Mouse (Mus musculus) right cerebral cortex, postnatal 14 days (tissue): ENCODE results near the gene Nedd8.

Experiments
- DNase-seq: peaks from one replicate; pipeline ENCODE4 v3.0.0; 2022

Gene Nedd8

DNA sequence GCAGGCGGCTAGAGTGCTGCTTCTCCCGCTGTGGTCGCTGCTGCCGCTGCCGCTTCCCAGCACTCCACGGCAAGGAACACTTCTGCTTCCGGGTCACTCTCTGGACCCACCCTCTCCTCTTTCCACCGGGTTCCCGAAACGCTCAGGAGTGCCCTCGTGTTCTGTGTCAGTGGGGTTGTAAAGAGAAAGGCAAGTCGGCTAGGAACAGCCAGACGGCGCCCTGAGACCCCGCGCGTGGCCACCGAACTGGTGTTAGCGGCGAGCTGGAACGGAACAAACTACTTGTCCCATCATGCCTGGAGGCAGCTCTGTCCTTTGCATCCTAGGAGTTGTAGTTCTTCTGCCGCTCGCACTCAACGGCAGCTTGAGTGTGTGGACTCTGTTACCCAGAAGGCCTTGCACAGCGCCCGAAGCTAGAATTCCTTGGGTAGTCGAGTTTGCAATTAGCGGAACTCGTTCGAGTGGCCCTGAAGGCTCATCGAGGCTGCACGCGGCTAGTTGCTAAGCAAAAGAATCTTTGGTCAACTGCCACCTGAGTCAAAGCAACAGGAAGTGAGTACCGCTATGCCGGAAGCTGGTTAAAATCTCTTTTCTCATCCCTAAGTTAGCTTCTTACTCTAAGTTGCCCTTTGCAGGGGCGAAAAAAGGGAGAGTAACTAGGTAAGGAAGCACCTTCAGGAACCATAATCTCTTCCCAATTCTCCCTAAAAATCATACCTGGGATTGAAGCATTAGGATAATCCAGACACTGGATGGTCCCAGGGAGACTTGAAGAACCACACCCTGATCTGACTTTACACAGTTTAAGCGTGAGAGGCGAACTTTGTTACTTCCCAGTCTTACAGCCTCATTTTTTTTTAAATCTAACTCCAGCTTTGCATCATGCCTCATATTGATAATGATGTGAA, at the start of gene Nedd8, which contains the start of gene Gmpr2:
Nedd8 (minus strand) TSS at position 292 of the 908 bp plus-strand sequence.
Gmpr2 (plus strand) TSS at position 109 of the 908 bp plus-strand sequence.
- DNase-seq = peak; percentile 84

DNA sequence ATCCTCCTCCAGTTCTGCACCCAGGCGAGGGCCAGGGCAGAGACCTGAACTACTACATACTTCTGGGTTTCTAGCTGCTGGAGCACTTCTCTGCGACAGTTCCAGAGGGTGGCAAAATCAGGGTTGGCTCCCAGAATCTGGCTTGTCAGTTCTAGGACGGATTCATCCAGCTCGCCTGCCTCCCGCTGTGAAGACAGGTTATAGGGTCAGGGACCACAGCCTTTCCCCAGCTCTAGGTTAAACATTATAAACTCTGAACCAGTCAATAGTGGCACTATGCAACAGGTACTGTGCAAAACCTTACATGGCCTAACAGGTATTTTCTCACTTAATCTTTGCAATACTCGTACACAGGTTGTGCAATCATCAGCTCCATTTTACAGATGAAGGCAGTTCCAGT, 49.2 kb upstream of the Nedd8 start:
- DNase-seq = no peak

DNA sequence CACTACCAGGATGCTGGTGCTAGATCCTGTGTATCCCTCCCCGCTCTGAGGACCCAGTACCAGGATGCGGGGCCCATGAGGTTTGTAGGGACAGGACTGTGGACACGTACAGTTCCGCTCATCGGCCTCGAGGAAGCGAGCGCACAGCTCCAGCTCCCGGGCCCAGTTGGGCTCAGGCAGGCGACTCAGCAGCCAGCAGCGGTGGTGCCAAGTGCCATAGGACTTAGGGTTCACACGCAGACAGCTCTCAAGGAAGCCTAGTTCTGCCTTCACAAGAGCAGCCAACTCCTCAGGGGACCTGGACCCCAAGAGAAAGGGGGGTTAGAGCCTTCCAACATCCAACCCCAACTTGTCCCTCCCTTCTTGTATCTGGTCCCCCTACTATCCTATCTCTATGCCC, 48.7 kb upstream of the Nedd8 start:
- DNase-seq = no peak

DNA sequence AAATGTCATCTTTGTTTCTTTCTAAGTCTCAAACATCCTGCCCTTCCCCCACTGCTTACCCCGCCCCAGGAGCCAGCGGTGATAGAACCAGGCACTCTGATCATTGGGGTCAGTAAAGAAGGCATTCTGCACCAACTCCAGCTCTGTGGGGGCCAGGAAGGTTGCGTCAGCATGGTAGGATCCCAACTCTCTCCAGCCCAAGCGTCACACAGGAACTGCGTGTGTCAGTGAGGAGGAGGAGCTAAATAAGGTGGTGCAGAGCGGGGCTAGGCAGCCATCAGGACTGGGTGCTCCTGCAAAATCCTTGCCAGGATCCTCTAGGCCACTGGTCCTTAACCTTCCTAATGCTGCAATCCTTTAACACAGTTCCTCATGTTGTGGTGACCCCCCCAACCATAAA, 47.8 kb upstream of the Nedd8 start:
- DNase-seq = no peak

DNA sequence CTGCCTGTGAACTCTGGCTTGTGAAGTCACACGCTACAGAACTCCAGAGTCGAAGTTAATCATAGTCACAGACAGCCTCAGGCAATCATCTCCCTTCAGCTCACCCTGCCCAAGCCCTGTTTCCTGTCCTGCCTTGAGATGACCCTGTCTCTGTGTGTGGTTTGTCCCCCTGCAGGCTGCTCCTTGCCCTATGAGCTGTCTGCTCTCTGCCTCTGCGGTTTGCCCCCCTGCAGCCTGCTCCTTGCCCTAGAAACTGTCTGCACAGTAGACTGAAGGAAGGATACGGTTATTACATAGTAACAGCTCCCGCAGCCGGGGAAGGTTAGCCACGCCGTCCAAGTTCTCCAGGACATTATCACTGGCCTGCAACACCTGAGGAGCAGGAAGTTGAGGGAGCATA, 45.0 kb upstream of the Nedd8 start:
- DNase-seq = no peak

DNA sequence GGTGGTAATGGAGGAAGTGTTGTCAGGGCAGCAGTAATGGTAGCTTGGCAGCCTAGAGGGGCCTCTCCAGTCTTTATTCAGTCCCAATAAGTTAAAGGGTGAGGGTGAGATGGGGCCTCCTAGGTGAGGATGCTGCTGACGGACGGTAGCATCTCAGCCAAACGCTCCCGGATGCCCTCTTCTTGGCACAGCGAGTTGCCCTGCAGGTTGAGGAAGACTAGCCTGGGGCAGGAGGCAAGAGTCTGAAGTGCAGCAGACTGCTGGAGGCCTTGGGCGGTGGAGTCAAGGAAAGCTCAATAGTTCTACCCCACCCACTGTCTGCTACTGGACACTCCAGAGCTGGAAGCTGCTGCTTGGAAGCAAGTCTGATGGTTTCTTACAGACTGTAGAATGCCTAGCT, 44.3 kb upstream of the Nedd8 start:
- no peak for DNase-seq

DNA sequence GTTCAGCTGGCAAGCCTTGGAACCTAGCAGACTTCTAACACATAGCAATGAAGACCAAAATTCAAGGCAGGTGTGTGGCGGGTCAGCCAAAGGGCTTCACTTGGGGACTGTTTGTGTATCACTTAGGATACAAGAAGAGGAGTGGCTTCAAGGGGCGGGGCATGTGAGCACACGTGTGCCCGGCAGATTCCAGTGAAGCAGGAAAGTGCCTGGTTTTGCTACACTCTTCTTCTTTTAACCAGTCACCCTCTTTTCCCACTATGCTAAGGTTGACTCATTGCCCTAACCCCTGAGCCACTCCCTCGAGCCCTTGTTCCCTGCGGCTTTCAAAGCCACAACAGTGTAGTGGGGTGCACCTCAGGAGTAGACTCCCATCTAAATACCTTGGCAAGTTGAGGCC, 43.0 kb upstream of the Nedd8 start:
- DNase-seq = no peak

DNA sequence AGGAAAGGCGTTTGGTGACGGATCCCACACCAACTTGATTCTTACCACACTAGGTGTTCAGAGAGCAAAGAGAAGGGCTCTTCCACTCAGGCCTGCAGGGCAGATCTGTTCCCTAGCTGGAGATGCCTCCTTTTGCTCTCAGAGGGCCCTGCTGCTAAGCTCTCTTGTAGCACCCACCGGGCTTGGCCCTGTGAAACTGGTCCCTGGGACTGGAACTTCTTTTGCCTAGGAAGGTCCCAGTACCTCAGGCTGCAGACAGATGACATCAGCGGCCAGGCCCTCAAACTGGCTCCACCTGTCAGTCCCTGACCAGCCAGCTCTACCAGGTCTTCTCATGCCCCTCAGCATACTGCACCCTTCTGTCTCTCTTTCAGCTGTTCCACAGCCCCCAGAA, 41.8 kb upstream of the Nedd8 start, which contains the start of gene Tgm1:
Tgm1 (minus strand) TSS at position 198 of the 394 bp plus-strand sequence.
- no peak for DNase-seq

DNA sequence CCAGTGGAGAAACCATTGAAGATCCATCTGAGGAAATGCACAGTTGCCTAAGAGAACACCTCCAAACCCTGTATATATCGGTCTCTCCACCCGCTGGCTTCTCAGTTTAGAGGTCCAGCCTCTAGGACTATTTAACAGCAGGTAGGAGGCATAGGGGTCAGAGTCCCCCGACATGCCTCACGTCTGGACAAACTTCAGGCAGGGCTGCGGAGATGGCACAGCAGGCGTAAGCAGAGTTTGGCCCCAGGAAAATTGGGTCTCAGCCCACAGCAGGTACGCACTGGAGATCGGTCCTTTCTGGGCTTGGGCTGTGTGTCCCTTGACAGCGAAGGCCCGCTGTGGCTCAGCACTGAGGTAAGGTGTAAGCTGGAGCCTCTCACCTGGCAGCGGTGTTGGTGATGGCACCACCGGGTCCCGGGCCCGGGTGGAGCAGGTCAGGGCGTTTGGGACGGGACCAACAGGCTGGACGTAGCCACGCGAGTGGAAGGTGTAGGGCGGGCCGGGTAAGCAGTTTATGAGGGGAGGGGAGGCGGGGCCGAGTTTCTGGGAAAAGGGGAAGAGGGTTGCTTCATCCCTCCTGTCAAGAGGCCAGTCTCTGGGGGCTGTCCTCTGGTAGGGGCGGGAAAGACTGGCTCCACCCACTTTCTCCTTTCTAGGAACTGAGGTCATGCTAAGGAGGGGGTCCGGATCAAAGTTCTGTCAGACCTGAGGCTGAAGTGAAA, 41.2 kb upstream of the Nedd8 start:
- DNase-seq = no peak

DNA sequence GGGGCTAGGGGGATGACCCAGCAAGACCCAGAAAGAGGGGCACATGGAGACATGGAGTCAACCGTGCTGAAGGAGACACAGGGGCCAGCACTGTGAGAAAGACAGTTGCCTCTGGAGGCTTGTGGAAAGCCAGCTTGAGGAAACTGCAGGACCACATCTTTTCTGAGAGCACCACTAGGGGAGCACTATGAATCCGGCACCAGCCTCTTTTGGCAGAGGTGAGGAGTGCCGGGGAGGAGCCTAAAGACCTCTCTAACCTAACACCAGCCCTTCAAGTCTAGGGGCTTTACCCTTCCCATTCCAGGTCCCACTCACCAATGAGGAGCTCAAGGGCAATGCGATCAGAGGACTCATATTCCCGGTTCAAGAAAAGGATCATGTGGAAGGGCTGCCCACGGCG, 39.9 kb upstream of the Nedd8 start:
- DNase-seq = no peak

DNA sequence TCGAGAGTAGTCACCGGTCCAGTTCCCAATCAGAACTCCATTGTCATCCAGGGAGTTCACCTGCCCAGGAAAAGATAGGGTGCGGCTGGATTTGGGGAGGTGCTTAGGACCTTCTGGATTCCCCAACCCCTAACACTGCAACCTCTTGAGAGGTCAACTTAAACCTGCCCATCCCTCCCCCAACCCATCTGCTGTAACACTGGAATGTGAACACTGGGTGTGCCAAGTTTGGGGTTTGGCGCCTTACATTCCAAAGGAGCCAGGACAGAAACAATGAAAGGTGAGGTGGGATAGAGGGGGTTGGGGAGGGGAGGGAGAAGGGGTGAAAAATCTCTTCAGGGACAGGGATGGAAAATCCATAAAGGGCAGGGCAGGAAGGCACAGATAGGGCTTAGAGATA, 37.6 kb upstream of the Nedd8 start:
- DNase-seq = no peak

DNA sequence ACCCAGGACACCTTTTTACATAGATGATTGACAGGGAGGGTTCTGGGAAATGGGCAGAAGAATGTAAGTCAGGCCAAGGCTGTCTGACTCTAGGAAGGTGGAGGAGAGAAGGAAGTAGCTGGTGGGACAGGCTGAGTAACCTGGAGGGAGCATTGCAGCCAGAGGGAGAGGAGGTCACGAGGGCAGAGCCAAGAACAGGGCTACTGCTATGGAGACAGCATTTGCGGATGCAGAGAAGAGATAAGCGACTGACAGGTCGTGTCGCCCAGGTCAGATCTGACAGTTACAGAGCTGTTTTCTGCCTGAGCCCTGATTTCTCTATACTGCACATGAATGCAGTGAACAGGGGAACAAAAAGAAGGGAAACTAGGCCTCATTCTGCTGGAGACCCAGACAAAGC, 35.5 kb upstream of the Nedd8 start:
- no peak for DNase-seq

DNA sequence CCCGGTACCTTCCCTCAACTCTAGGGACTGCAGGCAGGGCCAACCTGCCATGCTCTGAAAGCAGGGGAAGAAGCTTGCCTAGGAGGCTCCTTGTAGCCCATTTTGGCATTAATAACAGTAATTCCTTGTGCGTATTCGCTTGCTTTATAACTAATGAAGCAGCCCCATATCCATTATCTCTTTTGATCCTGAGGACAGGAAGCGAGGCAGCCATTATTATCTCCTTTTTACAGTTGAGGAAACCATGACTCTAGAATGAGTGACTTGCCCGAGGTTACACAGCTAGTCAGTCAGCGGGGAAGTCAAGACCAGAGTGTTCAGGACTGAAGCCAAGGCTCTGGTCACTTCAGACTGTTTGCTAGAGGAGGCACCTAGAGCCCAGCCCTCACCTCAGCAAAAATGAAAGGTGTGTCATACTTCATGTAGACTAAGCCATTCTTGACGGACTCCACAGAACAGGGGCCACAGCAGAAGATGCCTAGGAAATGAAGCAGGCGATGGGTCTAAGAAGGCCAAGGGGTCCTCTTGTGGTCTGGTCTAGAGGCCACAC, 34.2 kb upstream of the Nedd8 start:
- DNase-seq = no peak

DNA sequence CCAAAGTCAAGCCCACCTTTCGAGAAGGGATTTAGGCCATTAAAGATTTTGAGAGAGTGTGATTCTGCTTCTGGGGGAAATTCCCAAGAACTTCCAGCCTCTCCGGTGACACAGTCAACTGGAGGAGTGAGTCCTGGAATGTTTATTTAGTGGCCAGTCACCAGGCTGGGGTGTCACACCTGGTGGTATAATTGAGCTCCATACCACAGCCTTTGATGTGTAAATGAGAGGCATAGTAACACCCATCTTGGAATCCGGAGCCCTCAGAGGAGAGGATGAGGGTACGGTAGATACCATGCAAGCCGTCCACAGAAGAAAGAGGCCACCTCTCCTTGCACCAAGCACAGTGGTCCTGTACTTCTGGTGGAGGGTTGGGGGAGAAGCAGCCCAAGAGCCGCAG, 30.8 kb upstream of the Nedd8 start:
- DNase-seq = no peak

DNA sequence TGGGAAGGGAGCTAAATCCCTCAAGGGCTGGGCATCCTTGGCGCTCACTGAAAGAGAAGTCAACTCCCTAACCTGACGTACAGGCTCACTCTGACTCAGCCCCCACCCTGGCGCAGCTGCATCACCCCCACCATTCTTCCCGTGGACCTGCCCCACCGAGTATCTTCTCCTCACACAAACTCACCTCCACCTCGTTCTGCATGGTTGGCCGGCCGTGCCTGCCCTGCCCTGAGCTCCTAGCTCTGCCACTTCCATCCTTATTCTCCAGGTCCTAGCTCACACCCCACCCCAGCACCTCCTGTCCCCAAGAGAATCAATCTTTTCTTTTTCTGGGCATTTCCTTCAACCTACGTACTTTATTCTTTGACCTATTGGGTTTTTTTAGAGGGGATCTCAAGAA, 29.2 kb upstream of the Nedd8 start:
- DNase-seq = no peak

DNA sequence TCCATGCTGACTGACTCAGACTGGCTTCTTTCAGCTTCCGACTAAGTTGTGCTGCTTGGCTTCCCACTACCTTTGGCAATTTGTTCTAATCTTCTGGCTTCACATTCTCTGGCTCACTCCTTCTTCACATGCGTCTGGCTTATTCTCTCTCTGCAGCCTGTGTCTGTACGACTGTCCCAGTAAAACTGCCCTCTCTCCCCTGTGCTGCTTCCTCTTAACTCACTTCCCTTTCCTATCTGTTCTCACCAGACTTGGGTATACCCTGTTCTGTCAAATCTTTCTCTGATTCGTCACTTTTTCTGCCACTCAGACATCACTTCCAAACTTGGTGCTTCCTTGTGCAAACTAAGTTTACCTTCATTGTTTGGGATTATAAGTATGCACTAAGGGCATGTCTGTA, 25.3 kb upstream of the Nedd8 start:
- no peak for DNase-seq

DNA sequence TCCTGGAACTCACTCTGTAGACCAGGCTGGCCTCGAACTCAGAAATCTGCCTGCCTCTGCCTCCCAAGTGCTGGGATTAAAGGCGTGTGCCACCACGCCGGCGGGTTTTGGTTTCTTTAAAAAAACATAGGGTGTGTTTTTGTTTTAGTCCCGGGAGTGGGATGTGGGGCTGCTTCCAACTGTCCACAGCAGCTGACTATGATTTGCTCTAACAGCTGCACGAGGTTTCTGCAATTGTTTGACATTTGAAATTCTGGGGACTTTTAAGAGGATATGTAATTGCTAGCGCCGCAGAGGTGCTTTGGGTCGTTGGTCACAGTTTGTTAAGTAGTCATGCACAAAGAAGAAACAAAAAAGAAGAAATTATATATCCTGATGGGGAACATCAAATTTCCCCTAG, 17.5 kb upstream of the Nedd8 start:
- DNase-seq = no peak

DNA sequence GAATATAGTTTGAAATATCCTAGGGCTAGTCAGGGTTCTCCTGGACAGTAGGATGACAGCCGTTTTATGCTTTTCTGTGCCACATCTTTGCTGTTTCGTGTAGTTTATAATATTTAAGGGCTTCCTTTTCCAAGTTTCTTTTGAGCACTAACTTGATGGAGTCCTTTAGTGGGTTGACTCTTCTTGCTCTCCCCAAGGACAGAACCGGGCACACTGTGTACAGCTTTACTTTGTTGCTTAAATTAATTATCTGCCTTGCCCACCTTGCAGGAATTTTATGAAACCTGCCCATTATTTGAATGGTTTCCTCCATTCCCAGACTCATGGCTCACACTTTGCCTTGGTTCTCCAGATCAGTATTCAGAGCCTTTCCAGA, 10.2 kb upstream of the Nedd8 start:
- no peak for DNase-seq

DNA sequence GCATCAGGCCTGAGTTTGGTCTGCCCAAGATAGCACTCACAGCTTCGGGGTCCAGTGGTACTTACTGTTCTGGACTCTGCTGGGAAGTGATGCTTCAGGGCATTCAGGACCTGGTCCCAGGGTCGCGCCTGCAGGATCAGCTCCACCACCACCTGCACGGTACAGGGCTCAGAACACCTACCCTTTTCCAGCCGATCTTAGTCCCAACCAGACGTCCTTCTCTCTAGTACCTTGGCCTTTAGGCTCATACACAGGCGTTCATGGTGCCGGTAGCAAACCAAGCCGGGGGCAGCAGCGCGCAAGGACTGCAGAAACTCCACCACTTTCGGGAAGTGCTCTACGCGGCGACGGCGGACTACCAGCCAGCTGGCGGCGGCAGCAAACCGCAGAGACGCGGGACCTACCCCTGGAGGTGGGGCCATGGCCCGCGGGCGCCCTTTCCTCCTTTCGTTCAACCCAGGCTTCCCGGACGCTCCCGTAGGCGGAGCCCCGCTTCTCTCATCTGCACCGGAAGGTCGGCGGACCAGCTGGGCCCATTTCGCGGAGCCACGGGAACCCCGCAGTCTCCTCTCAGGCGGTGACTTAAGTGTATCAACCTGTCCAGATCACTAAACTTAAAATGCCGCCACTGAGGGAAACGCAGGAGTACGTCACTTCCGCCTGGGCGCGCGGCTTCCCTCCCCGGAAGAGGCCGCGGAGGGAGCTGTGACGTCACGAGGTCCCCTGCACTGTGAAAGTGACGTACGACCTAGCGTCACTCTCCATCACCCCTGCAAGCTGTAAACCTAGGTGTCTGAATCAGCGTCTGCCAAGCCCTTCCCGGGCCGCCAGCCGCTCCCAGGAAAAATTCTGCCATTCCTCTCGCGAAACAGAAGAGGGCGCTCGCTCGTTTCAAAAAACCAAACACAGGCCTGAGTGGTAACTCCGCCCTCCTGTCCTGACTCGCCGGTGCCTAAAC, 9.5 kb upstream of the Nedd8 start, which contains the start of gene Tinf2:
Tinf2 (minus strand) TSS at position 661 of the 958 bp plus-strand sequence.
- peak; percentile 95 for DNase-seq

DNA sequence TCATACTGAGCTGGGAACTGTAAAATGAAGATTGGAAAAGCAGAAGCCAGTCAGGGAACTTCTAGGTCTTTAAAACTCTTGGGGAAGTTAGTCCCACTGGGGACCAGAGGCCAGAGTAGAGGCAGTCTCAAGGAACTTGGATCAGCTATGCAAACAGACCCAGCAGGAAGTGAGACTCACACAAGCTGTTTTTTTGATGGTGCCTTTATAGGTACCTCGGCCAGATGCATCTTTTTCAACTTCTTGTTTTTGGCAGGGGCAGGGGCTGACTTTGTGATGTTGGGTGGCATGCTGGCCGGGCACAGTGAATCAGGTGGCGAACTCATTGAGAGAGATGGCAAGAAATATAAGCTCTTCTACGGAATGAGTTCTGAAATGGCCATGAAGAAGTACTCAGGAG, 5.7 kb upstream of the Nedd8 start:
- DNase-seq = no peak

DNA sequence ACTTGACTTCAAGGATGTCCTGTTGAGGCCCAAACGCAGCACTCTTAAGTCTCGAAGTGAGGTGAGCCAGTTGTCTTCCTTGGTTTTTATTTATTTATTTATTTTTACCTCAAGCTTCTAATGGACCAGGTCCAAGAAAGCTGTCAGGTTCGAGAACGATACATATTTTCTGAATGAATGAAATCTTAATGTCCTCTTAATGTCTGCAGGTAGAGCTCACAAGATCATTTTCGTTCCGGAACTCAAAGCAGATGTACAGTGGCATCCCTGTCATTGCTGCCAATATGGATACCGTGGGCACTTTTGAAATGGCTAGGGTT, 777 bp upstream of the Nedd8 start:
- no peak for DNase-seq

DNA sequence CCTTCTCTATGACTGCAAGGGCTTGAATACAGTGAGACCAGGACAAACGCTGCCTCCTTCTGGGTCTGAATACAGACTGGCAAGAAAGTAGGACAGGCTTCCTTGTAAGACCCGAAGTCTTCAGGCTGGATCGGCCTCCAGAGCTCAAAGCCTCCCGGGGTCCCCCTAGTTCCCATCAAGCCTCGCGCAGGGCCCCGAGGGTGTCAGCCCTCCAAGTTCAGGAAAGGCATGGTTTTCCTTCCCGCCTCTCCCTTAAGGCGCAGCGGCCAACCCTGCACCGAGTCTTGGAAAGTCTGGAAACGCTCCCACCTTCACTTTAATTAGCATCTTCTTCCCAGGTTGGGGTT, 465 bp downstream of the Nedd8 start:
- DNase-seq = no peak

DNA sequence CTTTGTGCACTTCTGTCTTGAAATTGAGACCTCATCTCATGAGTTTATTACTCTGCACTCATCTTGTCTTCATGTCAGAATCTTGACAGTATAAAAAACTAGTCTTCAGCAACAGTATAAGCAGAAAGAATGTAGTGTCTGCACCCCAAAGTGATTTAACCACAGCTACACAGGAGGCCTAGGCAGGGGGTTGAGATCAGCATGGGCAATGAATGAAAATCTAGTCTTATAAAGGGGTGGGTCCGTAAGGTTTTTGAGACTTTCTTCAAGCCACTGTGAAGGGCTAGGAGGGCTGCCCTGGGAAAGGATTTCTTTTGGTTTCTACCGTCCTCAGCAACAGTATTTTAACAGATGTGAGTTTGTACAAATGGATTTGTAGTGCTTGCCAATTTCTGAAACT, 11.3 kb downstream of the Nedd8 start:
- no peak for DNase-seq
